ENCODE assay signal across 8 mouse cellular contexts in the genomic region with DNA sequence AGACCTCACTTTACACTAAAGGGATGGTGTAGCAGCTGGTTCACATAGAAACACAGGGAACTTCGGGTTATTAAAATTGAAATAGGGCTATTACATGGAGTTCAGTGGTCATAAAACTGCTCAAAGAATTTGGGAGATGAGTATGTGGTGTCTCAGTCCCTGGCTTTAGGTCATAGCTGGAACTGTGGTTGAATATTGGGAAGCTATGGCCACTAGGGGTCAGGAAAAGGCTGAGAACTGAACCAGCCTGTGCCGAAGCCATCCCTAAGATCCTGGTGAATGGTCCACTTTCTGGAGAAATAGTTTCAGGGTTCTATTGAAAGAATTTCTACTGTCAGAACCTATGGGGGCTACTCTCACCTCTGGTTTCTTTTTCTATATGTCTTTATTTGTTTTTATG.
DNase-seq lines count a peak whose midpoint lies in the region; ATAC-seq and TF ChIP-seq lines count a peak whose summit lies in the region.

No protein-coding gene starts in this region.

- H3K36me3 ChIP-seq in hindbrain, embryonic 15.5 days, result no peaks in the 10 kb centered on the region
- no peaks in the 10 kb centered on the region for H3K36me3 ChIP-seq in limb, embryonic 10.5 days

- no peak overlapping the region for H3K4me3 ChIP-seq in embryonic fibroblast, embryonic 13.5 days (ENCODE audit: insufficient read depth, low read length)
- no peak overlapping the region for H3K4me3 ChIP-seq in hindbrain, embryonic 15.5 days
- no peak overlapping the region for H3K4me3 ChIP-seq in limb, embryonic 10.5 days

- peaks cover 11% of the 10 kb centered on the region for H3K4me1 ChIP-seq in embryonic fibroblast, embryonic 13.5 days (ENCODE audit: control insufficient read depth, insufficient read depth, low read length)
- H3K4me1 ChIP-seq in hindbrain, embryonic 15.5 days (replicated peaks), result peaks cover 6% of the 10 kb centered on the region; the same call in 1 of the 2 replicates
- peaks cover 11% of the 10 kb centered on the region; the same call in 1 of the 2 replicates for H3K4me1 ChIP-seq in limb, embryonic 10.5 days

- peak; percentile 55; the same call in 1 of the 2 replicates for ATAC-seq in hindbrain, embryonic 15.5 days (ENCODE audit: low FRiP score, low read depth)
- ATAC-seq in erythroblast, adult 5-6 weeks (replicated peaks; ENCODE audit: low FRiP score, poor library complexity, severe bottlenecking), result no peak

- no peak overlapping the region for H3K9ac ChIP-seq in hindbrain, embryonic 15.5 days

- DNase-seq in thymus, postnatal 0 days (ENCODE audit: low spot score), result peak; percentile 25
- no peak for DNase-seq in thymus, postnatal 4 days
- DNase-seq in adrenal gland, postnatal 36 days, result peak; percentile 45 to 68
- DNase-seq in limb, embryonic 10.5 days (ENCODE audit: low spot score), result peak; percentile 37
- DNase-seq in retina, postnatal 1 day, result peak; percentile 60

- TF ChIP-seq POLR2A in embryonic fibroblast, embryonic 13.5 days (IDR thresholded peaks at IDR 0.05; ENCODE audit: low read depth, low read length), result no peak

- peak overlapping the region; percentile 79 for H3K27ac ChIP-seq in embryonic fibroblast, embryonic 13.5 days (ENCODE audit: insufficient read depth, low read length)
- H3K27ac ChIP-seq in hindbrain, embryonic 15.5 days (replicated peaks), result no peak overlapping the region
- no peak overlapping the region for H3K27ac ChIP-seq in limb, embryonic 10.5 days

- no peaks in the 10 kb centered on the region for H3K27me3 ChIP-seq in hindbrain, embryonic 15.5 days
- H3K27me3 ChIP-seq in limb, embryonic 10.5 days (ENCODE audit: low read depth, poor library complexity, severe bottlenecking), result no peaks in the 10 kb centered on the region

- 8% methylated on average over 2 of the region's 2 CpGs for WGBS in hindbrain, embryonic 15.5 days
- 14% methylated on average over 2 of the region's 2 CpGs for WGBS in limb, embryonic 10.5 days

- no peak overlapping the region for H3K4me2 ChIP-seq in hindbrain, embryonic 15.5 days

- no peaks in the 10 kb centered on the region for H3K9me3 ChIP-seq in hindbrain, embryonic 15.5 days
- H3K9me3 ChIP-seq in limb, embryonic 10.5 days (replicated peaks), result no peaks in the 10 kb centered on the region

- peak; percentile 25; the same call in 1 of the 2 replicates for TF ChIP-seq CTCF in embryonic fibroblast, embryonic 13.5 days (IDR thresholded peaks at IDR 0.05; ENCODE audit: borderline replicate concordance, insufficient read depth, low read length)
